In the genomic region with DNA sequence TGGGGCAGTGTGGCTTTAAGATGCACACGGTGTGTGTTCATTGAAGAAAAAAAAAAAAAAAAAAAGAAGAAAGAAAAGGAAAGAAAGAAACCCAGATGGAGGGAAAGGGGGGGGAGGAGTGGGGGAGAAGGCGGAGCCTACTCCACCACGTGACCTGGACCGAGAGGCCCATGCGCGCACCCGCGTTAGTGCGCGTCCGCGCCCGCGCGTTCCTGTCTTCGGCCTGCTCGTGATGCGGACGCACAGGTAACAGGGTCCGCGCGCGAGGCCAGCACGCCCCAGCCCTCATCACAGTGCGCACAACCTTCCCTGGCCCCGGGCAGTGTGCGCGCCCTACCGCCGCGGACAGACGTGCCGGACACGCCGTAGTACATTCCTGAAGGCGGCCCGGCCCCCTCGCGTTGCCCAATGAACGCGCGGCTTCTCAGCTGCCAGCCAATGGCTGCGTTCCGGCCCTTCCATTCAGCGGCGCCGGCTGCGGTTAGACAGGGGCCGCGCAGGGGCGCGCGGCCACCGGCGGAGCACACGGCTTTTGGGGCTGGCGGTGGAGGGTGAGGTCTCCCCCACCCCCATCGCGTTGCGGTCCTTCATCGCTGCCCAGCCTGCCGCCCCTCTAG, we compare ENCODE assay signal across 8 mouse cellular contexts. TPM values are rescaled to one million over a fixed set of nuclear protein-coding genes. Genes with fewer than 3 reads are reported as not detected.
A peak's percentile ranks its signal among the peaks of the same experiment; 100 is the strongest.
DNase-seq lines count a peak whose midpoint lies in the region; ATAC-seq and TF ChIP-seq lines count a peak whose summit lies in the region.

No protein-coding gene starts in this region.

- peak overlapping the region; percentile 55 for H3K9ac ChIP-seq in forebrain, embryonic 15.5 days (replicated peaks)
- H3K9ac ChIP-seq in liver, postnatal 0 days (replicated peaks), result peak overlapping the region; percentile 66
- H3K9ac ChIP-seq in neural tube, embryonic 13.5 days, result peak overlapping the region; percentile 77

- no peaks in the 10 kb centered on the region for H3K9me3 ChIP-seq in forebrain, embryonic 15.5 days
- H3K9me3 ChIP-seq in liver, postnatal 0 days (ENCODE audit: low read length), result no peaks in the 10 kb centered on the region
- H3K9me3 ChIP-seq in neural tube, embryonic 13.5 days, result no peaks in the 10 kb centered on the region

- H3K27me3 ChIP-seq in forebrain, embryonic 15.5 days, result peaks cover 31% of the 10 kb centered on the region
- peaks cover 32% of the 10 kb centered on the region for H3K27me3 ChIP-seq in liver, postnatal 0 days (ENCODE audit: insufficient read depth, low read length)
- H3K27me3 ChIP-seq in neural tube, embryonic 13.5 days, result peaks cover 28% of the 10 kb centered on the region

- H3K4me2 ChIP-seq in forebrain, embryonic 15.5 days (replicated peaks), result peak overlapping the region; percentile 97
- peak overlapping the region; percentile 99 for H3K4me2 ChIP-seq in liver, postnatal 0 days (ENCODE audit: low read depth, low read length)
- H3K4me2 ChIP-seq in neural tube, embryonic 13.5 days, result peak overlapping the region; percentile 95

- DNase-seq in ES-CJ7 (ENCODE audit: low read depth, low spot score), result peak; percentile 92
- DNase-seq in cerebellum, adult 11-12 months, result peak; percentile 98
- peak; percentile 92 for DNase-seq in heart, postnatal 25 days (ENCODE audit: low spot score)
- peak; percentile 93 for DNase-seq in layer of hippocampus, adult 11-12 months (ENCODE audit: low spot score)
- peak; percentile 93 for DNase-seq in liver, postnatal 0 days
- peak; percentile 80 for DNase-seq in telencephalon, adult 2 months (ENCODE audit: low read depth, low spot score)

- ATAC-seq in forebrain, embryonic 15.5 days (replicated peaks), result peak; percentile 75
- peak; percentile 84 for ATAC-seq in liver, postnatal 0 days
- ATAC-seq in neural tube, embryonic 13.5 days (ENCODE audit: low read depth), result peak; percentile 77

- H3K4me1 ChIP-seq in forebrain, embryonic 15.5 days, result peaks cover 56% of the 10 kb centered on the region
- peaks cover 27% of the 10 kb centered on the region for H3K4me1 ChIP-seq in liver, postnatal 0 days (ENCODE audit: insufficient read depth)
- peaks cover 50% of the 10 kb centered on the region for H3K4me1 ChIP-seq in neural tube, embryonic 13.5 days (replicated peaks)

- WGBS in forebrain, embryonic 15.5 days, result under 1% methylated on average over 62 of the region's 62 CpGs
- 3% methylated on average over 62 of the region's 62 CpGs for WGBS in liver, postnatal 0 days (ENCODE audit: insufficient replicate concordance)
- under 1% methylated on average over 62 of the region's 62 CpGs for WGBS in neural tube, embryonic 13.5 days

- peak overlapping the region; percentile 85 for H3K4me3 ChIP-seq in forebrain, embryonic 15.5 days
- peak overlapping the region; percentile 83 for H3K4me3 ChIP-seq in liver, postnatal 0 days (ENCODE audit: low read depth, low read length)
- peak overlapping the region; percentile 95 for H3K4me3 ChIP-seq in neural tube, embryonic 13.5 days

- TF ChIP-seq EP300 in liver, postnatal 0 days (IDR thresholded peaks at IDR 0.05; ENCODE audit: low read depth), result no peak; the same call in 1 of the 2 replicates

- peak; percentile 11; the same call in 1 of the 2 replicates for TF ChIP-seq CTCF in liver, postnatal 0 days (IDR thresholded peaks at IDR 0.05; ENCODE audit: low read depth)

- intact Hi-C loops in heart, postnatal 25 days (cut with DNase I), result loop anchor here (2.0 to 10.0 kb wide), 3 partner anchors 75 to 587 kb away; partner anchors contain the start of gene Zfp367

- H3K36me3 ChIP-seq in forebrain, embryonic 15.5 days, result no peaks in the 10 kb centered on the region
- H3K36me3 ChIP-seq in liver, postnatal 0 days (replicated peaks; ENCODE audit: insufficient read depth, low read length), result no peaks in the 10 kb centered on the region
- no peaks in the 10 kb centered on the region for H3K36me3 ChIP-seq in neural tube, embryonic 13.5 days

- peak overlapping the region; percentile 87 for H3K27ac ChIP-seq in forebrain, embryonic 15.5 days (replicated peaks)
- peak overlapping the region; percentile 92 for H3K27ac ChIP-seq in liver, postnatal 0 days (ENCODE audit: low read depth)
- peak overlapping the region; percentile 99 for H3K27ac ChIP-seq in neural tube, embryonic 13.5 days (replicated peaks)

RNA-seq across cellular contexts. Expression of gene Ptch1, which starts 5.6 kb away (rescaled TPM):
- 9.0 and 10.2 TPM in 2 replicates for polyA plus RNA-seq in forebrain, embryonic 15.5 days (2015; fragmentation: Nextera tagmentation; extraction: Ambion mirVana)
- total RNA-seq in heart, postnatal 25 days (2021), result 10 to 100 TPM; 12.4 to 14.9 TPM
- polyA plus RNA-seq in liver, postnatal 0 days (2015; fragmentation: Nextera tagmentation; extraction: Ambion mirVana), result 1.8 and 2.5 TPM in 2 replicates
- polyA plus RNA-seq in neural tube, embryonic 13.5 days (2015; fragmentation: Nextera tagmentation; extraction: Ambion mirVana), result 19.2 and 22.1 TPM in 2 replicates

Comparison
In these comparisons a context has a peak if more than half of its experiments do, and no peak if none do; other contexts are left out.
1. Peak in every context shown above with its lines: DNase-seq, ATAC-seq, H3K4me3 ChIP-seq and H3K27ac ChIP-seq.